Mouse (Mus musculus): Measurements from ENCODE around the gene Rbm6. TPM values are rescaled to one million over a fixed set of nuclear protein-coding genes. Genes with fewer than 3 reads are reported as not detected.

Rbm6 gene
- polyA plus RNA-seq, 1 experiment from 2014 or later = 103 TPM

DNA sequence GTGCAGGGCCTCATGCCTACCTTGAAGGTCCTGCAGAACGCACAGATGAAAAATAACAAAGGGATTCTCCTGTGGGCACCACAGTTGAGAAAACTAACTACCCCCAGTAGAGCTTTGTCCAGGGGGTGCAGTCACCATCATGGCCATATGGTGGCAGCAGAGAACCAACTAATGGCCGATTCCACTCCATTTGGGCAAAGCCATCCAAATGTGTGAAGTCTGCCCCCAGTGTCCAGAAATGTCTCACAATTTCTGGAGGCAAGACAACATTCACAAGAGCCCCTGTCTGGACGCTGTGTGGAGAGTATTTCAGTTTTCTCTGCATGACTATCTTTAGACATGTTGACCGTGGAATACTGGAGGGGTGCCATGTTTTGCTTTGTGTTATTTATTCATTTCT lies 31.7 kb upstream of the Rbm6 start:
- ATAC-seq (ENCODE audit: low read depth) = peak; percentile 6; the same call in 1 of the 2 replicates
- WGBS = 8% methylated on average over 4 of the region's 4 CpGs
- peaks cover 27% of the 10 kb centered on the region for H3K27me3 ChIP-seq
- peaks cover 46% of the 10 kb centered on the region for H3K4me1 ChIP-seq (replicated peaks)
- peaks cover 21% of the 10 kb centered on the region for H3K36me3 ChIP-seq
- no peak overlapping the region for H3K27ac ChIP-seq (replicated peaks)
- H3K9me3 ChIP-seq = no peaks in the 10 kb centered on the region
- H3K9ac ChIP-seq = no peak overlapping the region
- H3K4me3 ChIP-seq = no peak overlapping the region
- no peak overlapping the region for H3K4me2 ChIP-seq

DNA sequence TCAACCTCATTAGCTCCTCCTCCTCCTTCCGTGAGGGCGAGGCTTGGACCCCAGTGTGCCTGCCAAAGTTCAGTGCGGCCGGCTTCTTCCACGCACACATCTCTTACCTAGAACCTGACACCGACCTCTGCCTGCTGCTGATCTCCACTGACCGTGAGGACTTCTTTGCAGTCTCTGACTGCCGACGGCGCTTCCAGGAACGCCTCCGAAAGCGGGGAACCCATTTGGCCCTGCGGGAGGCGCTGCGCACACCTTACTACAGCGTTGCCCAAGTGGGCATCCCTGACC lies 28.5 kb upstream of the Rbm6 start:
- 12% methylated on average over 17 of the region's 17 CpGs for WGBS
- no peak; the same call in 1 of the 2 replicates for ATAC-seq (ENCODE audit: low read depth)
- peak overlapping the region; percentile 31 for H3K4me3 ChIP-seq

DNA sequence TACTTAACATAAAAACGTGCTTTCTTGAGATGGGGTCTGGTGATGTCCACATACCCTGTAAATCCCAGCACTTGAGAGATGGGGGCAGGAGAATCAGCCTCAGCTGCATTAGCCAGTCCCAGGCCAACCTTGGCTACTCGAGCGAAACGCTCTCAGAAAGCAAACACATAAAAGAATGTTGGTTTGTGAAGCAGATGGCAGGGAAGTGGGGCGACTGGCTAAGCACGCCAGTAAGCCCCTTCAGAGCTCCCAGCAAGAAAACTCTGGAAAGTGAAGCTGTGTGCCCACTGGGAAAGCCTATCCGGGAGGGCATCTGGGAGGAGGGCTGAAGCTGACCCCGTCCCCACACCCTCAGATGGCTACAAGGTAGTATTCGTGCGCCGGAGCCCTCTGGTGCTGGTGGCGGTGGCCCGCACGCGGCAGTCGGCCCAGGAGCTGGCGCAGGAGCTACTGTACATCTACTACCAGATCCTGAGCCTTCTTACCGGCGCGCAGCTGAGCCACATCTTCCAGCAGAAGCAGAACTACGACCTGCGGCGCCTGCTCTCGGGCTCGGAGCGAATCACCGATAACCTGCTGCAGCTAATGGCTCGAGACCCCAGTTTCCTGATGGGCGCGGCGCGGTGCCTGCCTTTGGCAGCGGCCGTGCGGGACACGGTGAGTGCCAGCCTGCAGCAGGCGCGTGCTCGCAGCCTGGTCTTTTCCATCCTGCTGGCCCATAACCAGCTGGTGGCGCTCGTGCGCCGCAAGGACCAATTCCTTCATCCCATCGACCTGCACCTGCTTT lies 28.0 kb upstream of the Rbm6 start:
- Histone ChIP-seq H3K4me3 (peak overlapping the region; percentile 31), H3K9ac (peak overlapping the region; percentile 56), H3K27ac (replicated peaks) (0 out of 2 replicates have a peak overlapping the region, but pooled peaks have one; percentile 57), H3K36me3 (peaks cover 47% of the 10 kb centered on the region), H3K9me3 (no peaks in the 10 kb centered on the region), H3K4me1 (replicated peaks) (peaks cover 19% of the 10 kb centered on the region), H3K4me2 (peak overlapping the region; percentile 58), H3K27me3 (peaks cover 20% of the 10 kb centered on the region)
- ATAC-seq (ENCODE audit: low read depth) = peak; percentile 58; the same call in 1 of the 2 replicates
- 4% methylated on average over 44 of the region's 44 CpGs for WGBS

More for the DNA sequence above, 28.5 kb upstream of the Rbm6 start:
- Histone ChIP-seq H3K9ac (peak overlapping the region; percentile 56; the same call in 1 of the 2 replicates), H3K4me2 (peak overlapping the region; percentile 58), H3K27me3 (peaks cover 20% of the 10 kb centered on the region), H3K4me1 (replicated peaks) (peaks cover 25% of the 10 kb centered on the region), H3K36me3 (peaks cover 46% of the 10 kb centered on the region), H3K9me3 (no peaks in the 10 kb centered on the region), H3K27ac (replicated peaks) (no peak overlapping the region)

DNA sequence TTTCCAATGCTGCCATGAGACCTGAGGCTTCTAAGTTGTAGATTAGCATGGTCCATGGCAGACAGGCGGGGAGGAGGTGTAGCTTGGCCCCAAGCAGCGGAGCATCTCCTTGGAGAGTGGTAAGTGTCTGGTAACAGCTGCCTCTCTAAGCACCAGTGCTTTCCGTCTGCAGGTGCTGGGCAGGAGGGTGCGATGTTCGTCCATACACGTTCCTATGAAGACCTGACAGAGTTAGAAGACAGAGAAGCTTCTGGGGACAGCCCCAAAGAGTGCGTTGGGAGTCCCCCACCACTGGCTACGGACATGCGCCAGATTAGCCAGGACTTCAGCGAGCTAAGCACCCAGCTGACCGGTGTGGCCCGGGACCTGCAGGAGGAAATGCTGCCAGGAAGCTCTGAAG lies 26.8 kb upstream of the Rbm6 start:
- ATAC-seq (ENCODE audit: low read depth) = no peak

DNA sequence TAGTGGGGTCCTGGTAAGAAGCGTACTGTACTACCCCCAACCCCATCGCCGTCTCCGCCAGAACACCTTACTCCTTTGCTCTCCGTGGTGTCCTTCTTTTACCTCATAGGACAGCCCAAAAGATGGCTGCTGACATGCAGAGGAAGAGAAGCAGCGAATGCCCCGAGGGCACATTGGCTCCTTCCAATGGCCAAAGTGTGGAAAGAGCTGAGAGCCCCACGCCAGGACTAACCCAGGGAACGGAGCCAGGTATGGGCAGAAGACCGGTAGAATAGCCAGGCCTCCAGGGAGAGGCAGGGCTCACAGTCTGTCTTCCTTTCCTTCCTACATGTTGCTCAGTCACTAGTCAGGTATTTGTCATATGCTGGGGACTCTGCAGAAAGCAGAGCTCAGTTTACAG lies 25.5 kb upstream of the Rbm6 start:
- Histone ChIP-seq H3K36me3 (peaks cover 51% of the 10 kb centered on the region), H3K4me3 (no peak overlapping the region), H3K4me1 (replicated peaks) (peaks cover 15% of the 10 kb centered on the region), H3K4me2 (no peak overlapping the region), H3K9me3 (no peaks in the 10 kb centered on the region), H3K27ac (replicated peaks) (no peak overlapping the region), H3K9ac (no peak overlapping the region), H3K27me3 (peaks cover 20% of the 10 kb centered on the region)
- 86% methylated on average over 10 of the region's 10 CpGs for WGBS
- ATAC-seq (ENCODE audit: low read depth) = no peak

More for the DNA sequence above, 26.8 kb upstream of the Rbm6 start:
- H3K4me3 ChIP-seq = no peak overlapping the region
- H3K9me3 ChIP-seq = no peaks in the 10 kb centered on the region
- WGBS = 77% methylated on average over 12 of the region's 12 CpGs
- no peak overlapping the region for H3K4me2 ChIP-seq
- H3K9ac ChIP-seq = no peak overlapping the region
- H3K36me3 ChIP-seq = peaks cover 51% of the 10 kb centered on the region
- peaks cover 20% of the 10 kb centered on the region for H3K27me3 ChIP-seq
- peaks cover 15% of the 10 kb centered on the region for H3K4me1 ChIP-seq (replicated peaks)
- no peak overlapping the region for H3K27ac ChIP-seq (replicated peaks)

DNA sequence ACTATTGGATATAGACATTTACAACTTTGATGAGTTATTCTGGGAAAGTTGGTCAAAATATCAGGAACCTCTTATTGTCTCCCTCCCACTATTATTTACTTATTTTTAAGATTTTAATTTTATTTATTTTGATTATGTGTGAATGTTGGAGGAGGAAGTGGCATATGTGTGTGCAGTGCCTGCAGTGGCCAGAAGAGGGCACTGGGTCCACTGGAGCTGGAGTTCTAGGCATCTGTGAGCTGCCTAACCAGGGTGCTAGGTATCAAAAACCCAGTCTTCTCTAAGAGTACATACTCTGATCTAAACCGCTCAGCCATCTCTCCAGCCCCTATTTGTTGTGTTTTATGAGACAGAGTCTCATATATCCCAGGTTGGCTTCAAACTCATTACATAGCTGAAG lies 18.0 kb upstream of the Rbm6 start:
- WGBS = 93% methylated on average over 1 of the region's 1 CpGs
- H3K4me2 ChIP-seq = no peak overlapping the region
- H3K27me3 ChIP-seq = peaks cover 11% of the 10 kb centered on the region
- no peak overlapping the region for H3K4me3 ChIP-seq
- H3K4me1 ChIP-seq (replicated peaks) = peaks cover 19% of the 10 kb centered on the region
- H3K27ac ChIP-seq (replicated peaks) = no peak overlapping the region
- no peak for ATAC-seq (ENCODE audit: low read depth)
- H3K9me3 ChIP-seq = no peaks in the 10 kb centered on the region
- H3K9ac ChIP-seq = no peak overlapping the region
- H3K36me3 ChIP-seq = 0 out of 2 replicates have a peak, but pooled peaks cover 3% of the 10 kb centered on the region

DNA sequence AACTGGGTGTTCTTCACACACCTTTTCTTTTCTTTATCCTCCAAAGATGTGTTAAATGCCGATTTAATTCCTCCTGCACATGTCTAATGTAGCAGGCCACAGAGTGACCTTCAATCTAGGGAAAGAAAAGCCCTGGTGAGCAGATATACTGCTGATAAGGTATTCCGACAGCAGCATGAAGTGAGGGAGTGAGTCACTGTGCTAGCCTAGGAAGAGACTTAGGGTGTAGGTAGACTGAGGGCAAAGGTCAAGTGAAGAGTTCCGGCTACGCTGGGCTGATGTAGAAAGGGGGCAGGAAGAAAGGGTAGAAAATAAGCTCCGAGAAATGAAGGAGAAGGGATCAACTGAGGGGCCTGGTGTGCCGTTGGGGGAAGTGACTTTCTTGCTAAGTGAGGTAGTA lies 17.2 kb upstream of the Rbm6 start:
- Histone ChIP-seq H3K36me3 (no peaks in the 10 kb centered on the region), H3K9ac (no peak overlapping the region), H3K27me3 (peaks cover 12% of the 10 kb centered on the region), H3K4me2 (no peak overlapping the region), H3K27ac (replicated peaks) (no peak overlapping the region), H3K4me1 (replicated peaks) (peaks cover 19% of the 10 kb centered on the region), H3K4me3 (no peak overlapping the region), H3K9me3 (no peaks in the 10 kb centered on the region)
- no peak for ATAC-seq (ENCODE audit: low read depth)
- WGBS = 91% methylated on average over 6 of the region's 6 CpGs

DNA sequence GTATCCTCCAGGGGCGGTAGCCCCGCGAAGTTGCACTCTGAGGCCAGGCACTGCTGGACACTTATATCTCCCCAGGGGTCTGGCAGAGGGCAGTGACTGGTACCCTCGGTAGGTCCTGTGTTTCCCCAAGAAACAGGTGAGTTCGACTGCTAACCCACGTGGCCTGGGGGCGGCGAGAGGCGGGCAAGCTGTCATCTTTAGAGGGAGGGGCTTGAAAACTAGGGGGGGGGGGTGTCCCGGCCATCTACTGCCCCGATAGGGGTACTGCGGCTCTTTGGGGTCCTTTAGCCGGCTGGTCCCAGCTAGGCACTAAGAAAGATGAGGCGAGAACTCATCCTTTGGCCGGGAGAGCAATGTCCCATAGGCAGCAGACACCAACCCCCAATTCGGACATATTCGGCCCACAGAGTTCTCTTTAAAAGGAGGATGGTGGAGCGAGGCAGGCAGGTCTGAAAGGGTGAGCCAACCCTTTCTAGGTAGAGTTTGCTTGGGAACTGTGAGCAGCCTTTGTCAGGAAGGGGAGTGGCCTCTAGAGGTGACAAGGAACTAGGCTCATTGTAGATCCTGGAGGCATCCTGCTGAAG lies 15.3 kb upstream of the Rbm6 start:
- Histone ChIP-seq H3K9me3 (no peaks in the 10 kb centered on the region), H3K4me3 (peak overlapping the region; percentile 73), H3K36me3 (no peaks in the 10 kb centered on the region), H3K27me3 (peaks cover 22% of the 10 kb centered on the region), H3K27ac (replicated peaks) (peak overlapping the region; percentile 77), H3K9ac (peak overlapping the region; percentile 82), H3K4me1 (replicated peaks) (peaks cover 19% of the 10 kb centered on the region), H3K4me2 (peak overlapping the region; percentile 81)
- under 1% methylated on average over 18 of the region's 18 CpGs for WGBS
- peak; percentile 76 for ATAC-seq (ENCODE audit: low read depth)

DNA sequence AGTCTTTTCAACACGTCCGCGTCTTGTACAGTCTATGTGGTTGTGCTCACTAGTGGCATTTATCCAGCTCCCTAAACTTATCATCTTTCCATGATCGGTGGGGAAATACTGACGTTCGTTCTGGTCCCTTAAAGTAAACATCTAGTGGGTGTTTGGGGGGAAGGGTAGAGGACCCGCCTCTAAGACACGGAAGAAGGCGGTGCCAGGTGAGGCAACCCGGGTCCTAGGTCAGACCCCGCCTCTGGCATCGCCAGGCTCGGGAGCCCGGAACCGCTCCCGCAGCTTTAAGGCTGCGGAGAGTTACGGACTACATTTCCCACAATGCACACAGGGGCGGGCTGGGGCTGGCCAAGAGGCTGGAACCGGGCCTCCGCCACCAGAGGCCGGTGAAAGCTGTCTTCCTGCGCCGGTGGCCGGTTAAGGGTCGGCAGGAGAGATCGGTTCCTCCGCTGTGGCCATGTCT lies 14.8 kb upstream of the Rbm6 start, which contains the start of gene Mon1a:
TSS of gene Mon1a (plus strand) at position 348 of the 463 bp plus-strand sequence.
- Histone ChIP-seq H3K36me3 (no peaks in the 10 kb centered on the region), H3K27me3 (peaks cover 22% of the 10 kb centered on the region), H3K27ac (replicated peaks) (peak within 1 kb of the TSS; percentile 77), H3K9me3 (no peaks in the 10 kb centered on the region), H3K4me2 (peak within 1 kb of the TSS; percentile 81), H3K4me1 (replicated peaks) (peaks cover 19% of the 10 kb centered on the region), H3K4me3 (peak within 1 kb of the TSS; percentile 73), H3K9ac (peak within 1 kb of the TSS; percentile 82)
- peak; percentile 97 for ATAC-seq (ENCODE audit: low read depth)
- WGBS = under 1% methylated on average over 28 of the region's 28 CpGs

DNA sequence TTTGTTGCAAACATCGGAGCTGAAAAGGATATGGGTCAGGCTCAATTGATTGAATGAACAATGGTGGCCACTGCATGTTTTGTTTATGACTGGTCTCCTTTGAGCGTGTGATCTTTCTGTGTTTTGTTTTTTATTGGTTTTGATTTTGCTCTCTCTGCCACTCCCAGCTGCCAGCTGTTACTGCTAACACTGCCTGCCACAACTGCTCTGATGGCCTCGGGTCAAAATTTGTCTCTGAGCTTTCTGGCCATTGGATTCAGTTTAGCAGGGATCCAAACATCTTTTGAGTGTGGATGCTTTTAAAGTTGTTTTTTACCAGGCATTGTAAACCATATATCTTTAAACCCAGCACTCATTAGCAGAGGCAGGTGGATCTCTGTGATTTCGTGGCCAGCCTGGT lies 7.4 kb upstream of the Rbm6 start:
- H3K27ac ChIP-seq (replicated peaks) = no peak overlapping the region
- no peak overlapping the region for H3K4me3 ChIP-seq
- ATAC-seq (ENCODE audit: low read depth) = no peak
- no peaks in the 10 kb centered on the region for H3K9me3 ChIP-seq
- 67% methylated on average over 4 of the region's 4 CpGs for WGBS
- no peaks in the 10 kb centered on the region for H3K4me1 ChIP-seq (replicated peaks)
- H3K4me2 ChIP-seq = no peak overlapping the region
- no peaks in the 10 kb centered on the region for H3K36me3 ChIP-seq
- peaks cover 10% of the 10 kb centered on the region for H3K27me3 ChIP-seq
- no peak overlapping the region for H3K9ac ChIP-seq

DNA sequence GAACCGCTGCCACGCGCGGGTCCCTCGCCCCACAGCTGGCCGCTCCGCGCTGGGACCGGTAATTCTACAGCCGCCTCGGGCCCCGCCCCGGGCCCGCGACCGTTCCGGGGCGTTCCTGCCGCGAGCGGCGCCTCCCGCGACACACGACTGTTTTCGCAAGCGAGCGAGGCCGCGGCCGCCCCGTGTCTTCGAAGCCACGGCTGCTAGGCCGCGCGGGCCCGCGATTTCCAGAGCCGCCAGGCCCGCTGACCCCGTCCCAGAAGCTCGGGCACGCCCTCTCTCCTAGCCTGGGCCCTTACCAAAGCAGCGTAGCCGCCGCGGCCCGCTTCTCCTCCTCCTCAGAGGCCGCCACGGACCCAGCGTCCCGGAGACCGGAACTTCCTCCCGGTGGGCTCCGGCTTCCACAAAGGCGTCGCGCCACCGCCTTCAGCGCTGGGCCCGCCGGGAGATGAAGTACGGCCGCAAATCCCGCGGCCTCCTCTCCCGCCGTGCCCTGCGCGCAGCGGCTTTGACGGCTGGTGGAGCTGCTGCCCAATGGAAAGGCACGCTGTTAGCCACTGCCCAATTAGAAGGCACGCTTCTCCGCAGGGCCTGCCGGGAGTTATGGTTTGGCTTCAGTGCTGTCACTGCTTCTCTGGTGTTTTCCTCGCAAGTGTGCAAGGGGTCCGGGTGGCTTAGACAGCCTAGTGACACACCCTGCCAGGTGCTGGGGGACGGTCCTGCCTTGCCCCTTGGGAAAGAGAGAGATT lies 513 bp downstream of the Rbm6 start:
- Histone ChIP-seq H3K4me2 (peak overlapping the region; percentile 79), H3K27ac (replicated peaks) (peak overlapping the region; percentile 96), H3K27me3 (no peaks in the 10 kb centered on the region), H3K9me3 (no peaks in the 10 kb centered on the region), H3K4me3 (peak overlapping the region; percentile 80), H3K9ac (peak overlapping the region; percentile 97), H3K4me1 (replicated peaks) (peaks cover 23% of the 10 kb centered on the region), H3K36me3 (0 out of 2 replicates have a peak, but pooled peaks cover 8% of the 10 kb centered on the region)
- under 1% methylated on average over 79 of the region's 80 CpGs for WGBS
- peak; percentile 99 for ATAC-seq (ENCODE audit: low read depth)

DNA sequence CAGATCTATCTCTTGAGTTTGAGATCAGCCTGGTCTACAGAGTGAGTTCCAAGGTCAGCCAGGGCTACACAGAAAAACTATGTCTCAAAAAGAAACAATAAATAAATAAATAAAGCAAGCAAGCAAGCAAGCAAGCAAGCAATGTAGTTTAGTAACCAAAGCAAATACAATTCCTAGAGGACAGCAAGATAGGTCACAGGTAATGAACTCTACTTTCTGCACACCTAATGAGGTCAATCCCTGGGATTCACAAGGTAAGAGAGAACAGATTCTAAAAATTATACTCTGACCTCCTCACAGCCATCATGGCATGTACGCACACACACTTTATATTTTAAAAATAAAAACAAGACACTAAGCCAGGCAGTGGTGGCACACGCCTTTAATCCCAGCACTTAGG lies 7.0 kb downstream of the Rbm6 start:
- no peak overlapping the region for H3K27ac ChIP-seq (replicated peaks)
- H3K4me2 ChIP-seq = no peak overlapping the region
- no peak for ATAC-seq (ENCODE audit: low read depth)
- H3K27me3 ChIP-seq = no peaks in the 10 kb centered on the region
- H3K4me3 ChIP-seq = no peak overlapping the region
- no peak overlapping the region for H3K9ac ChIP-seq
- H3K9me3 ChIP-seq = no peaks in the 10 kb centered on the region
- peaks cover 21% of the 10 kb centered on the region; the same call in 1 of the 2 replicates for H3K36me3 ChIP-seq
- H3K4me1 ChIP-seq (replicated peaks) = peaks cover 8% of the 10 kb centered on the region
- 96% methylated on average over 2 of the region's 2 CpGs for WGBS

All from neural tube, embryonic 13.5 days (tissue).